Mouse (Mus musculus) frontal cortex, postnatal 10 days (tissue): ENCODE results near the gene Eif2b3.

Source experiments
- DNase-seq, 2 experiments: peaks; one replicate each; pipeline ENCODE4 v3.0.0; 2022; ENCODE audit warnings: low spot score in 2 of 2, mixed read lengths in 1 of 2

Eif2b3 gene

DNA sequence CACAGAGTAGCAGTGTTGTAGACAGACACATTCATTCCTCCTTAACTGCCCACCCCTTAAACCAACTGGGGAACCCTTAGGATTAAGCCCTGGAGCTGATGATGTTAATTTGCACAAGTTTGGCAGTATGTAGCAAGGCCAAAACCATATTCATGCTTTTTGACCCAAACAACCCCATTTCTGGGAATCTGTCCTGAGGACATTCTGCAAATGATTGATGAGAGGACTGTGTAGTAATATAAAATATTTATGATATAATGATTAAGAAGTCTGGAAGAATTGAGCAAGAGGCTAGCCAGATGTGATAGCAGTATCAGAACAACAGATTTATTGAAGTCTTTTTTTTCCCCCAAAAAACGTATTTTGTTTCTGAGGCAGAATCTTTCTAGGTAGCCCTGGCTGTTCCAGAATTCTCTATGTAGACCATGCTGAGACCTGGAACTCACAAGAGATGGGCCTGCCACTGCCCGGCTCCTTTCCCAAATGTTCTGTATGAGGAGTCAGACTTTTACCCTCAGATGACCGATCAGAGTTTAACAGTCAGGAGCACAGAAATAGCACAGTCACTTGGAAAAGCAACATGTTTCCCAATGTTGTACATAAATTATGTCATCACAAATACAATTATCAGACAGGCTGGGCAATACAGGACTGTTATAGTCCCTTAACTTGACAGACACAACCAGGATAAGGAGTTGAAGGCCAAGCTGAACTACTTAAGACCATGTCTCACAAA is 75.6 kb downstream of the Eif2b3 start:
- no peak for DNase-seq

DNA sequence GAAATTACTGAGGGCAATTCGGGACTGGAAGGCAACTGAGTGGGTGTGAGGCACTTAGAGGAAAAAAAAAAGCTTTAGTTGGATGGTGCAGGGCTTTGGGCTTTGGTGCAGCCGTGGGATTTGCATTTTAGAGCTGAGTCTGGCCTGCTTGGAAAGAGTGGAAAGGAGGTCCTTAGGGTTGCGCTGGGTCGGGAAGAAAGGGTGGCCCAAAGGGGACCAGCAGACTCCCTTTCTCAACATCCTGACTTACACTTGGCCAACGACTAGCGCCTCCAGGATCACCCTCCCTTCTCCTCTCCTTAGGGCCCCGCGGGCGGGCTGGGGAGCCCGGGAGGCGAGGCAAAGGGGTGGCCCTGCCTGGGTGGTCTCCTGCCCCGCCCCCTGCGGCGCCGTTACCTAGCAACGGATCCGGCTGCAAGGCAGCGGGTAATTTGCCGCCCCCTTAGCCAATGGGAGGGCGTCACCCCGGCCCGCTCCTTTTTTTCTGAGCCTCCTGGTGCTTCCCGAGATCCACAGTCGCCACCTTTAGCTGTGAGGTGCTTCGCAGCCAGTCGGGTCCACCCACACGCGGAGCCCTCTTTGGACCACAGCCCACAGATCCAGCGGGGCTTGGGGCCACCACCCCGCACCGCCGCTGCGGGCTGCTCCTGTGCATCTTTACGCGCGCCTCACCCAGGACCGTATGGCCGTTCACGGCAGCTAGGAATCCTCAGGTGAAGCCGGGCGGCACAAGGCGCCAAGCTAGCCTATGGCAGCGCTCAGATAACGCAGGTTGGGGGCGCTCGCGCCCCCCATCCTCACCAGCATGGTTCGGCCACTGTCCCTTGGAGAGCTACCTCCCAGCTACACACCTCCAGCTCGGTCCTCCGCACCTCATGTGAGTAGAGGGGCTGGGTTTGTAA is 76.6 kb downstream of the Eif2b3 start, which contains the start of gene Ptch2:
TSS of gene Ptch2 (plus strand) at position 525 of the 902 bp plus-strand sequence.
- DNase-seq = peak; percentile 62 to 77

DNA sequence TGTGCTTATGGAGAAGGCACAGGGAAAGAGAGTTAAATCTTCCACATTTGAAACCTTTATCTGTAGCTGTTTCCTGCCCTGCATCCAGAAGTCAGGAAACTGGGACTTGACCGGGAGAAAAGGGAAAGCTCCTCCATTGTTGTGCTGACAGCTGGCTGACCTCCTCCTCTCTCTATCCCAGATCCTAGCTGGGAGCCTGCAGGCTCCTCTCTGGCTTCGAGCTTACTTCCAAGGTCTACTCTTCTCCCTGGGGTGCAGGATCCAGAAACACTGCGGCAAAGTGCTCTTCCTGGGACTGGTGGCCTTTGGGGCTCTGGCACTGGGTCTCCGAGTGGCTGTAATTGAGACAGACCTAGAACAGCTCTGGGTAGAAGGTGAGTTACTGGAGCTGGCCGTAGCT is 77.5 kb downstream of the Eif2b3 start:
- no peak for DNase-seq

- DNase-seq = no peak
Measured at GRCm38 (mm10) chr4:117097969-117098763, 79.0 kb downstream of the Eif2b3 start.

- DNase-seq = no peak
Measured at GRCm38 (mm10) chr4:117098764-117099036, 79.5 kb downstream of the Eif2b3 start.

GRCm38 (mm10) chr4:117100036-117100435 is 80.8 kb downstream of the Eif2b3 start:
- DNase-seq = no peak

GRCm38 (mm10) chr4:117101218-117101617 is 82.0 kb downstream of the Eif2b3 start:
- no peak for DNase-seq

DNA sequence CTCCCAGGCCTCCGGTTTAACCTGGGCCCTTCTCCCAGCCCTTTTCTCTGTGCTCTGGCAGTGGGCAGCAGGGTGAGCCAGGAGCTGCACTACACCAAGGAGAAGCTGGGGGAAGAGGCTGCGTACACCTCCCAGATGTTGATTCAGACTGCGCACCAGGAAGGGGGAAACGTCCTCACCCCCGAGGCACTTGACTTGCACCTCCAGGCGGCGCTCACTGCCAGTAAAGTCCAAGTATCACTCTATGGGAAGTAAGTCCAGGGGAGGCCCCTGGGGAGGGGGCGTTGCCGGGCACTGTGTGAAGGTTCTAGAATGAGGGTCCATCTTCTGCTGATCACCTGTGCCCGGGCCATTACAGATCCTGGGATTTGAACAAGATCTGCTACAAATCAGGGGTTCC is 85.5 kb downstream of the Eif2b3 start:
- no peak for DNase-seq

DNA sequence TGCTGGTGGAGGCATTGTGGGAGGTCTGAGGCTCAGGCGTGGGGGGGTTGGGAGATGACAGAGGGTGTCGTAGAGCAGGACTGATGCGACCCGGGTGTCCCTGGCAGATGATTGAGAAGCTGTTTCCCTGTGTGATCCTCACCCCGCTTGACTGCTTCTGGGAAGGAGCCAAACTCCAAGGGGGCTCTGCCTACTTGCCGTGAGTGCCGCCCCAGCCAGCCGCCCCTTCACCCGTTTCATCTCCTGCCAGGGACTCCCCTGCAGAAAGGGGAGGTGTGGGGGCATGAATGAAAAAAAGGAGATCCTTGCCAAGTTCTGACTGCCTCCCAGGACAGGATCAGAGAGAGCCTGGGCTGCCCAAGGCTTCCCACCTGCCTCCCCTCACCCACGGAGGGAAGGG is 85.9 kb downstream of the Eif2b3 start:
- no peak for DNase-seq

GRCm38 (mm10) chr4:117107813-117108523 is 88.8 kb downstream of the Eif2b3 start:
- no peak for DNase-seq

DNA sequence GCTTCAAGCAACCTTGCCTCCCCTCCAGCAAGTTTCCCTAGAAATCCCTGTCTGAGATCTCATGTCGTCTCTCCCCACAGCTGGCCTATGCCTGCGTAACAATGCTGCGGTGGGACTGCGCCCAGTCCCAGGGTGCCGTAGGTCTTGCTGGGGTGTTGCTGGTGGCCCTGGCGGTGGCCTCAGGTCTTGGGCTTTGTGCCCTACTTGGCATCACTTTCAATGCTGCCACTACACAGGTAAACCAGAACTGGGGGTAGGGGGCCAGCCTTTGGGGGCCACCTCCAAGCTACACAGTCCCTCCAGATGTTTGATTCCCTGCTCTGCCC is 89.3 kb downstream of the Eif2b3 start:
- DNase-seq = no peak

DNA sequence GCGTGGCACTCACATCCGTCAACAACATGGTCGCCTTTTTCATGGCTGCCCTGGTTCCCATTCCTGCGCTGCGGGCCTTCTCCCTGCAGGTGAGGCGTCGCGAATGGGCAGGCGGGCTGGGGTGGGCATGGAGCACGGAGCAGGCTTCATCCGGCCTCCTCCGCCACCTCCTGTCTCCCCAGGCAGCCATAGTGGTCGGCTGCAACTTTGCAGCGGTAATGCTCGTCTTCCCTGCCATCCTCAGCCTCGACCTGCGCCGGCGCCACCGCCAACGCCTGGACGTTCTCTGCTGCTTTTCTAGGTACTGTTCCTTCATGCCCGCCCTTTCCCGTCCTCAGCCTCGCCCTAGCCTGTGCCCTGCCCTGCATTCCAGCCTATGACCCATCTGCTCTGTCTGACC is 90.1 kb downstream of the Eif2b3 start:
- DNase-seq = no peak

DNA sequence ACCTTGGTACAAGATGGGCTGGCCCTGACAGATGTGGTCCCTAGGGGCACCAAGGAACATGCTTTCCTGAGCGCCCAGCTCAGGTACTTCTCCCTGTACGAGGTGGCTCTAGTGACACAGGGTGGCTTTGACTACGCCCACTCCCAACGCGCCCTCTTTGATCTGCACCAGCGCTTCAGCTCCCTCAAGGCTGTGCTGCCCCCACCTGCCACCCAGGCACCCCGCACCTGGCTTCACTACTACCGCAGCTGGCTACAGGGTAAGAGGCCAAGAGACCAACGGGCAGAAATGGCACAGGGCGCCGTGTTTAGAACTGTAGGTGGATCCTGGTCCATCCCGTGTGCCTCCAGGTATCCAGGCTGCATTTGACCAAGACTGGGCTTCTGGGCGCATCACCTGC is 91.0 kb downstream of the Eif2b3 start:
- DNase-seq = no peak

- DNase-seq = no peak
Measured at GRCm38 (mm10) chr4:117110985-117111384, 91.8 kb downstream of the Eif2b3 start.

DNA sequence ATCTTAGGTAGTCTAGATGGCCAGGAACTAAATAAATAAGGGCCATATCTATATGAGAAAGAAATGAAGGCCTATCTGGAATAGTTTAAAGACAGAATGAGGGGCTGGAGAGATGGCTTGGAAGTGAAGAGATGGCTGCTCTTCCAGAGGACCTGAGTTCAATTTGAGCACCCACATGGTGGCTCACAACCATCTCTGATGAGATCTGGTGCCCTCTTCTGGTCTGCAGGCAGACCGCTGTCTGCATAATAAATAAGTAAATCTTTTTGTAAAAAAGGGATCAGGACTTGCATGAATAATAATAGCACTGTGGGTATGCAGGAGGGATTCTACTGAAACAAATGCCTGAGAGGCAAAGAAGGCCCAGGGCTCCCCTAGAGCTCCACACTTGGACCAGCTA is 94.0 kb downstream of the Eif2b3 start:
- DNase-seq = no peak

DNA sequence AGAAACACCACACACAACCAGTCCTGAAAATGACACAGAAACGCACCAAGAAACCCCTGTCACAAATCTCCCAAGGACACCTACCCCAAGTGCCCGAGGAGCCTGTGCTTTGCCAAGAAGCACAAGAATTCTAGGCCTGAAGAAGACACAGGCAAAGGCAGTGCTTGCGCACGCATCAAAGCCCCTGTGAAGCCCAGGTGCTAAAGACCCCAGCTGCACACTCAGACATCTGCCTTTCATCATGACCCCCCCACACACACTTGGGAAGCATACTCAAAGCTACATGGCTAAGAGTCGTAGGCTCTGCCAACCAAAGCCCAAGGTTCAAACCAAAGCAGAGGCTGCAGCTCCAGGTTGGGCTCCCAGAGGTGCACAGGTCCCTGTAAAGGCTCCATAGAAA is 96.4 kb downstream of the Eif2b3 start:
- no peak for DNase-seq

DNA sequence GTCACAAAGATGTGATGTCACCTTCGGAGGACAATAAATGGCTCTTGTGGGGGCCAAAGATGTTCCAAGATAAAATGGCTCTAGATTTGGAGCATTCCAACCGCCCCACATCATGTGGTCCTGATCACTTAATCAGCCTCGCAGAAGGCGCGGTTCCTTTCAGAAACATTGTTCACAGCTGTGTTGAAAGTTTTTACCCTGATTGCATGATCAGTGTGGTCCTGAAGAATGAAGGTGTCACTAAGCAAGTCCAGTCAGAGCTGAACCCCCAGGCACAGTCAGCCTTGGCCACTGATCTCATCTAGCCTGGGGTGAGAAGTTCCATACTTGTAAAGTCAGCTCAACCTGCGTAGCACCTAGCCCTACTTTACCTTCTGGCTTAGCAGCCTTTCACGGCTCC is 98.7 kb downstream of the Eif2b3 start:
- no peak for DNase-seq

- no peak for DNase-seq
Measured at GRCm38 (mm10) chr4:117119636-117120035, 100.4 kb downstream of the Eif2b3 start.

DNA sequence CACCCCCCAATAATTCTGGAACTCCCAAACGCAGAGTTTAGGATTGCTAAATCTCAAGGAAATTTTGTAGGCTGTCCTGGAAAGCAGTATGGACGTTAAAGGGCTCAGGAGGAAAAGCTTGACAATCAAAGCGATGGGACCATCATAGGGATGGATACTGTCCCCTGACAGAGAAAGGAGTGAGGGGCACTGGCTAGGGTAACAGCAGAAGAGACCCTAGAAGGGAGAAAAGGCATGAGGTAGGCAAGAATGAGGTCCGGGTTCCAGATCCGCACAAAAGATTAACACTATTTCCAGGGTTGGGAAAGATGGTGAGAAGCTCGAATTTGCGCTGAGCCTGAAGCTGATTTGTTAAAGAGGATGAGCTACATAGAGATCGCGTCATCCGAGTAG is 100.8 kb downstream of the Eif2b3 start:
- DNase-seq = no peak

GRCm38 (mm10) chr4:117120445-117121414 is 101.5 kb downstream of the Eif2b3 start:
- DNase-seq = peak; percentile 91

- no peak for DNase-seq
Measured at GRCm38 (mm10) chr4:117122209-117122608, 103.0 kb downstream of the Eif2b3 start.
